Mouse (Mus musculus): ENCODE measurements at regions not wholly inside any gene's neighbourhood (a gene's known extent, or its start where the extent isn't known, plus 50 kb on each side); places are given as distances from the start of the nearest gene placed in this dataset.

GRCm38 (mm10) chr3:81589109-81589508 lies 343.3 kb upstream of the Ctso start:
- H3K4me3 ChIP-seq (replicated peaks): no peak overlapping the region
- no peak overlapping the region for H3K4me2 ChIP-seq
- H3K36me3 ChIP-seq: no peaks in the 10 kb centered on the region
- H3K9ac ChIP-seq: no peak overlapping the region
- 72% methylated on average over 3 of the region's 3 CpGs for WGBS
- no peak for ATAC-seq (ENCODE audit: insufficient read depth, low FRiP score, low read depth)
- H3K27ac ChIP-seq: no peak overlapping the region
- no peaks in the 10 kb centered on the region for H3K9me3 ChIP-seq
- H3K4me1 ChIP-seq: no peaks in the 10 kb centered on the region
- no peaks in the 10 kb centered on the region for H3K27me3 ChIP-seq (replicated peaks)

DNA sequence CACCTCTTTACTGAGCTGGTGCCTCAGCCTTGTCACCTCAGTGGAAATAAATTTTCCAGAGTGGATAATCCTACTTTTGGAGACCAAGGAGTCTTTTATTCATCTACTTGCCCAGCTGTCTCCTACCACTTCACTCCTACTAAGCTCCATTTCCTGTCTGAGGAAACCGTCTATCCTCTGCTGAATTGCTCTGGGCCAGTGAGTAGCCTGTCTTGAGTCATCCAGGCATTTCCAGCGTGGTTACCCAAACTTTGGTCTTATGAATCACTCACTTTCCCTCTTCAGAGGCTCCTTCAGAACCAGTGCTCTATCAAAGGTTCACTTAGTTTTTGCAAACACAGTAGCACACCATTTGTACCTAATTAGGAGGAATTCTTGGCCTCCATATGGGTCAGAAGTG lies 303.2 kb upstream of the Ctso start:
- WGBS: 34% methylated on average over 2 of the region's 2 CpGs
- ATAC-seq (ENCODE audit: insufficient read depth, low FRiP score, low read depth): no peak
- H3K27ac ChIP-seq: no peak overlapping the region

DNA sequence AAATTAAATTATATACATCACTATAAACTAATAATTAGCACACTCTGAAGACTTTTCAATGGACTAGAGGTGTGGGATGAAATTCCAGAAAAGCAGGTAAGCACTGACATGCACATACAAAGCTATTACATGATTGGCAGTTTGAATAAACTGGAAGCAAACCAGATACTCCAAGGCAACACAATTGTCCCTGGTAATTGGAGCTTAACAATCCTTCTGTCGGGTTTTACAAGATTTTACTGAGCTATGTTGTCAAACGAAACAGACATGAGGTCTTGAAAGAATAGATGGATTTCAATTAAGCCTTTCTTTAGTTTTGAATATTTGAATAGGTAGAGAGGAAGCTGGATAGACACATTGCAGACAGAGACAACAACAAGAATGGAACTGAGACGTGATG lies 273.9 kb upstream of the Ctso start:
- H3K4me1 ChIP-seq: no peaks in the 10 kb centered on the region
- no peaks in the 10 kb centered on the region for H3K36me3 ChIP-seq
- no peak overlapping the region for H3K27ac ChIP-seq
- H3K9me3 ChIP-seq: no peaks in the 10 kb centered on the region
- no peak overlapping the region for H3K9ac ChIP-seq
- no peaks in the 10 kb centered on the region for H3K27me3 ChIP-seq (replicated peaks)
- no peak for ATAC-seq (ENCODE audit: insufficient read depth, low FRiP score, low read depth)
- no peak overlapping the region for H3K4me2 ChIP-seq
- no peak overlapping the region for H3K4me3 ChIP-seq (replicated peaks)
- WGBS: 50% methylated on average over 3 of the region's 3 CpGs

More for the DNA sequence above, 303.2 kb upstream of the Ctso start:
- Histone ChIP-seq H3K4me2 (no peak overlapping the region), H3K4me3 (replicated peaks) (no peak overlapping the region), H3K9ac (no peak overlapping the region), H3K27me3 (replicated peaks) (no peaks in the 10 kb centered on the region), H3K4me1 (no peaks in the 10 kb centered on the region), H3K9me3 (no peaks in the 10 kb centered on the region), H3K36me3 (no peaks in the 10 kb centered on the region)

- Histone ChIP-seq H3K9ac (no peak overlapping the region), H3K4me2 (no peak overlapping the region), H3K4me1 (no peaks in the 10 kb centered on the region), H3K4me3 (replicated peaks) (no peak overlapping the region), H3K9me3 (no peaks in the 10 kb centered on the region), H3K27ac (no peak overlapping the region), H3K27me3 (replicated peaks) (no peaks in the 10 kb centered on the region), H3K36me3 (no peaks in the 10 kb centered on the region)
- ATAC-seq (ENCODE audit: insufficient read depth, low FRiP score, low read depth): no peak
- WGBS: 32% methylated on average over 1 of the region's 1 CpGs
These were observed 270.8 kb upstream of the Ctso start for GRCm38 (mm10) chr3:81661620-81662019.

DNA sequence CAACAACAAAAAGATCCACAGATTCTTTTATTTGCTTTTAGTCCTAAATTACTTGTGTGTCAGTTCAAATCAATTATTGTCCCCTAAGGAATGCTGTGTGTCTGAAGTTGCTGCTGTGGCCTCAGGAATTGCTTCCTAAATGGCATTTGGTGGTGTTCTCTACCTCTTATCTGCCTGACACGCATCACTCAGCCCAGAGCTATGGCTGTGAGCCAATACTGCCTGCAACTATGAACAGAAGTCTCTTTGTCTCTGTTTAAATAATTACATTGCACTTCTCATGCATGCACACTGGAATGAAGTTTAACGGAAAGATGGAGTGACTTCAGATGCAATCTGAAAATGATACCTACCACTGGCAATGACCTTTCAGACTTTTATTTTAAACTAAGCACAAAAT lies 266.1 kb upstream of the Ctso start:
- ATAC-seq (ENCODE audit: insufficient read depth, low FRiP score, low read depth): no peak
- 38% methylated on average over 2 of the region's 2 CpGs for WGBS

GRCm38 (mm10) chr3:81676570-81676969 lies 255.8 kb upstream of the Ctso start:
- H3K9ac ChIP-seq: no peak overlapping the region
- 78% methylated on average over 1 of the region's 1 CpGs for WGBS
- H3K4me2 ChIP-seq: no peak overlapping the region
- H3K27me3 ChIP-seq (replicated peaks): no peaks in the 10 kb centered on the region
- ATAC-seq (ENCODE audit: insufficient read depth, low FRiP score, low read depth): no peak
- H3K4me1 ChIP-seq: no peaks in the 10 kb centered on the region
- no peak overlapping the region for H3K4me3 ChIP-seq (replicated peaks)
- H3K9me3 ChIP-seq: no peaks in the 10 kb centered on the region
- no peaks in the 10 kb centered on the region for H3K36me3 ChIP-seq
- no peak overlapping the region for H3K27ac ChIP-seq

More for the DNA sequence above, 266.1 kb upstream of the Ctso start:
- Histone ChIP-seq H3K9me3 (no peaks in the 10 kb centered on the region), H3K36me3 (no peaks in the 10 kb centered on the region), H3K27ac (no peak overlapping the region), H3K27me3 (replicated peaks) (no peaks in the 10 kb centered on the region), H3K4me1 (no peaks in the 10 kb centered on the region), H3K4me3 (replicated peaks) (no peak overlapping the region), H3K9ac (no peak overlapping the region), H3K4me2 (no peak overlapping the region)

DNA sequence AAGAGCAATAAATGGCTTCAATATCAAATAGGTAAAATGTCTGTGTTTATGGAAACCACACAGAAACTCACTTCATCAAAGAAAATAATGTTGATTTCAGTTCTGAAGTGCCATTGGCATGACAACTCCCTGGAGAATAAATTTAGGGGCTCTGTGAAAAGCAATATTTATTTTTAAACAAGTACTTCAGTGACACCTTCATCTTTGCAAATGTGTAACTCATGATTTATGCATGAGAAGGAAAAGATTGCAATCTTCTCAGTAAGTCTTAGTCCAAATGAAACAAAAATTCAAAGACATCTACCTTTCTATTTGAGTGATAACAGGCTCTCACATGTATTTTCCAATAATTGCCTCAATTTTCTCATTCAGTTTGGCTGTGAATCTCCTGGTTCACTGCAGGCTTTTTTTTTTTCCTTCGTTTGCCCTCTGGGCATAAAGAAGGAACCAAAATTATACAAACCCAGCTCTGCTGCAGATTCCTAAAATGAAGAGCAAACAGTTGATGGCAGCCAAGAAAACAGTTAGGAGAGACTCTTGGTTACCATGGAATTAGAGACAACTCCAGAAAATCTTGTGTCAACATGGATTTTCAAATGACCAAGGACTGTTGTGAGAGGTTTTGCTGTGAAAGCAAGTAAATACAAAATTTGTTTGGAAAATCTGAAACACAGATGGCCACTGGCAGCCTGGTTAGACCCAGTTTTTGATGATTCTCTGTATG lies 230.3 kb upstream of the Ctso start:
- Histone ChIP-seq H3K27ac (no peak overlapping the region), H3K4me2 (no peak overlapping the region), H3K27me3 (replicated peaks) (no peaks in the 10 kb centered on the region), H3K9me3 (no peaks in the 10 kb centered on the region), H3K4me3 (replicated peaks) (no peak overlapping the region), H3K4me1 (no peaks in the 10 kb centered on the region), H3K36me3 (no peaks in the 10 kb centered on the region), H3K9ac (no peak overlapping the region)
- ATAC-seq (ENCODE audit: insufficient read depth, low FRiP score, low read depth): no peak
- 29% methylated on average over 1 of the region's 1 CpGs for WGBS

- WGBS: 88% methylated on average over 1 of the region's 1 CpGs
- no peaks in the 10 kb centered on the region for H3K9me3 ChIP-seq
- no peaks in the 10 kb centered on the region for H3K4me1 ChIP-seq
- H3K27ac ChIP-seq: no peak overlapping the region
- H3K27me3 ChIP-seq (replicated peaks): no peaks in the 10 kb centered on the region
- no peak for ATAC-seq (ENCODE audit: insufficient read depth, low FRiP score, low read depth)
- no peaks in the 10 kb centered on the region for H3K36me3 ChIP-seq
- H3K9ac ChIP-seq: no peak overlapping the region
- no peak overlapping the region for H3K4me2 ChIP-seq
- no peak overlapping the region for H3K4me3 ChIP-seq (replicated peaks)
These were observed 213.5 kb upstream of the Ctso start for GRCm38 (mm10) chr3:81718911-81719310.

DNA sequence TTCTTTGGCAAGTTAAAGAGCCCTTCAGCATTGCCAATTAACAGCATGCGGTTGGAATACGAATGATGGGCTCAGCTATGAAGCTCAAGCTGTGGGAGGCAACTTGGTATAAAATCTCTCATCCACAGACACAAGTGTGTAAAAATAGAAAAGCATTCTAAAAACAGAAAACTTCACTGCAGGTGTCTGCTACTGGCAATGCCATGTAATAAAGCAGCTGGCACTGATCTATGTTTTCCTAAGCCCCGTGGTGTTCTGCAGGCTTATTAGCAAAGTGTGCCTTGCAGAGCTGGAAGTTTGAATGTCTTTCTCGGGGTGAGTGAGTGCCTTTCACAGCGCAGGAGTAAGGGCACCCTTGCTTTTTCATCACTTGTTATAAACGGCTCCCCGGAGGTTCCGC lies 196.9 kb upstream of the Ctso start:
- H3K4me2 ChIP-seq: no peak overlapping the region
- no peak for ATAC-seq (ENCODE audit: insufficient read depth, low FRiP score, low read depth)

GRCm38 (mm10) chr3:81736838-81737237 lies 195.6 kb upstream of the Ctso start:
- Histone ChIP-seq H3K27ac (no peak overlapping the region), H3K27me3 (replicated peaks) (no peaks in the 10 kb centered on the region), H3K4me2 (no peak overlapping the region), H3K9ac (no peak overlapping the region), H3K9me3 (no peaks in the 10 kb centered on the region), H3K36me3 (no peaks in the 10 kb centered on the region), H3K4me3 (replicated peaks) (no peak overlapping the region), H3K4me1 (no peaks in the 10 kb centered on the region)
- no peak for ATAC-seq (ENCODE audit: insufficient read depth, low FRiP score, low read depth)

More for the DNA sequence above, 196.9 kb upstream of the Ctso start:
- Histone ChIP-seq H3K9me3 (no peaks in the 10 kb centered on the region), H3K36me3 (no peaks in the 10 kb centered on the region), H3K27me3 (replicated peaks) (no peaks in the 10 kb centered on the region), H3K27ac (no peak overlapping the region), H3K9ac (no peak overlapping the region), H3K4me3 (replicated peaks) (no peak overlapping the region), H3K4me1 (no peaks in the 10 kb centered on the region)
- WGBS: 50% methylated on average over 8 of the region's 8 CpGs

DNA sequence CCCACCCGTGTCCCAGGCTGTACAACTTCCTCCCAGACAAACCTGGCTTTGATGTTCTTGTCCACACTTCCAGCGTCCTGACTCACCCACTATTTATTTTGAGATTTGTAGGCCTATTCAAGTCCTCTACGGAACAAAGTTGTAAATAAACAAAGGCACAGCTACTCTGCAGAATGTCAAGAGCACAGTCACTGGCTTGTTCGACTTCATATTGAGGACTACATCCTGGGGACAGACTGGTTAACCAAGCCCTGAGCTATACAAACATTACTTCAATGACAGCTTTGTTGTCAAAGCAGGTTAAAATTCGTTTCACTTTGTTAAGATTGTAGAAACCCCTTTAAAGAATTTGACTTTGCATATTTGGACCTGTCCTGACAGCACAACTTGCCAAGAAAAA lies 190.3 kb upstream of the Ctso start:
- Histone ChIP-seq H3K27me3 (replicated peaks) (no peaks in the 10 kb centered on the region), H3K4me3 (replicated peaks) (no peak overlapping the region), H3K36me3 (no peaks in the 10 kb centered on the region), H3K4me1 (no peaks in the 10 kb centered on the region), H3K4me2 (no peak overlapping the region), H3K9me3 (no peaks in the 10 kb centered on the region), H3K27ac (no peak overlapping the region), H3K9ac (no peak overlapping the region)
- ATAC-seq (ENCODE audit: insufficient read depth, low FRiP score, low read depth): peak; percentile 65; the same call in 1 of the 2 replicates
- WGBS: 21% methylated on average over 5 of the region's 5 CpGs

DNA sequence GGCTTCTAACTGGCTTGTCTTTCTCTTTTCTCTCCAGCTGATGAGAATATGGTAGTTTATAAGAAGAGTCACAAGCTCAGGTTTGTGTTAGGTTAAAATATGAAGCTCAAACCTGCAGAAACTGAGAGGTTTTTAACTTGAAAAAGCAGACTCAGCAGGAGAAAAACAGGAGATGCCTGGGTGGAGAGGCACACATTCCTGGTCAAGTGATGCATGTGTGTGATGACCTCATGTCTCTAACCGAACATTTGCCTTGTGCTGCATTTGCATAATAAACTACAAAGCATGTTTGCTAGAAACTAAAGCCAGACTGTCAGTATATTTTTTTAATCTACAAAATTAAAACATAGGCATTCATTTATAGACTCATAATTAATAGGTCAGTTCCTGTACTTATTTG lies 182.2 kb upstream of the Ctso start:
- no peak overlapping the region for H3K9ac ChIP-seq
- no peaks in the 10 kb centered on the region for H3K27me3 ChIP-seq (replicated peaks)
- ATAC-seq (ENCODE audit: insufficient read depth, low FRiP score, low read depth): no peak
- H3K4me2 ChIP-seq: no peak overlapping the region
- H3K36me3 ChIP-seq: no peaks in the 10 kb centered on the region
- no peak overlapping the region for H3K4me3 ChIP-seq (replicated peaks)
- no peaks in the 10 kb centered on the region for H3K4me1 ChIP-seq
- H3K27ac ChIP-seq: no peak overlapping the region
- 68% methylated on average over 1 of the region's 1 CpGs for WGBS
- no peaks in the 10 kb centered on the region for H3K9me3 ChIP-seq

- Histone ChIP-seq H3K36me3 (no peaks in the 10 kb centered on the region), H3K27ac (no peak overlapping the region), H3K27me3 (replicated peaks) (no peaks in the 10 kb centered on the region), H3K9ac (no peak overlapping the region), H3K4me1 (no peaks in the 10 kb centered on the region), H3K4me3 (replicated peaks) (no peak overlapping the region), H3K4me2 (no peak overlapping the region), H3K9me3 (no peaks in the 10 kb centered on the region)
- ATAC-seq (ENCODE audit: insufficient read depth, low FRiP score, low read depth): no peak
- 71% methylated on average over 4 of the region's 4 CpGs for WGBS
These were observed 179.4 kb upstream of the Ctso start for GRCm38 (mm10) chr3:81752955-81753354.
